Mouse (Mus musculus) heart, postnatal 10 days (tissue): ENCODE results near the gene Obsl1. TPM values are rescaled to one million over a fixed set of nuclear protein-coding genes. Genes with fewer than 3 reads are reported as not detected.

Experiments used
- DNase-seq, 2 experiments: peaks; one replicate each; pipeline ENCODE4 v3.0.0; 2021
- intact Hi-C: fragments of 180-260 bp; cut with DNase I; formaldehyde crosslinking; loops from one replicate; pipeline ENCODE4 v1.15.1; 2025
- total RNA-seq, 2 experiments: library from RNA; stranded (reverse); gene quantifications; 2 replicates each; pipeline ENCODE4 v1.2.3; 2021

Gene Obsl1
- 100 to 1,000 TPM; 171 to 173 TPM for total RNA-seq

DNA sequence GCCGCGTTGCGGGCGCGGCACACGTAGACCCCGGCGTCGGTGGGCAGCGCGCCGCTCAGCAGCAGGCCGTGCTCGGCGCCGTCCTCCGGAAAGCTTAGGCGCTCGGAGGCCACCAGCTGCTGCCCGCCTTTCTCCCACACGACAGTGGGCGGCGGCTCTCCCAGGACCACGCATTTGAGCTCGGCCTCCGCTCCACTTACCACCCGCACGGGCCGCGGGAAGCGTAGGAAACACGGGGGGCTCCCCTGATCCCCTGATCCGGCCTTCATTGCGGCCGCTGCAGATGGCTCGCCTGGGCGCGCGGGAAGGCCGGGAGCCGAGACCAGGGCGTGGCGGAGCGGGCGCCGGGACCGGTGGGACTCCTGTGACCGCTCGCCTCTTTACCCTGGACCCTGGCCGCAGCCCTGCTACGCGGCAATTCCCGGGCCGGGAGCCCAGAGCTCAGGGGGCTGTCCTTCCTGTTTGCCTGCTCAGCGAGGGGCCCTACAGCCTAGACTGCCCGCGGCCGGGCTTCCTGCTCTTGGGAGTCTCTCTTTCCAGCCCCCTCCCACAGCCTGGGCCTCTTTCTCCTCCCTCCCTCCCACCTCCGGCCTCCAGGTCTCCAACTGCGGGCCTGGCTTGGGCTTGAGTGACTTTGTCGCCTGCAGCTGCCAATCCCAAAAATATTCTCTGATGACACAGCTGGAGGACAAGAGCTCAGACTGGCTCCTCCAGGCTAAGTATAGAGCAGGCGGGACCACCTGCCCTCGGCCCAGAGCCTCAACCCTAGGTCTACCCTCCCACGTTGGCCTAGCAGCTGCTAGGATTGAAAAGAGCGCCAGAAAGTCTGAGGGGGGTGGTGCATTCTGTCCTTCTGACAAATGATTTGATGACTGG, at the start of gene Obsl1:
TSS of gene Obsl1 (minus strand) at position 497 of the 876 bp plus-strand sequence.
- peak; percentile 89 to 92 for DNase-seq
- intact Hi-C loops, result loop anchor here (1.0 to 5.0 kb wide), 3 partner anchors 15 to 53 kb away; partner anchors contain the start of genes Slc4a3 and Stk11ip

DNA sequence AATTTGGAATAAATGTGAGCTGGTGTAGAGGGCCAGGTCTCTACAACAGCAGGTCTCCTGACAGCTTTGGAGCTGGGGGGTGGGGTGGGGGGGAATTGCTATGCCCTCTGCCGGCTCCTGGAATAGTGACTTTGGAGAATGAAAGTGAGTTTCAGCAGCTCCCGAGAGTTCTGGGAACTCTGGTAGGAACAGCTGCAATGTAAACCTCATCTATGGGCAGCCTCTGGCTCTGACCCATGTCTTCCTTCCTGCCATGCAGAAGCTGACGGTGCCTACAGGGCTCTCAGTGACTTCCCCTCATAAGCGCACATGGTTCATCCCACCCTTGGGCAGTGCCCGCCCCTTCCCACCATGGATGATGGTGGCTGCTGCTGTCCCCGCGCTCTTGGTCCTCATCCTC, 49.4 kb upstream of the Obsl1 start:
- intact Hi-C loops, result no loop called here
- DNase-seq, result no peak

DNA sequence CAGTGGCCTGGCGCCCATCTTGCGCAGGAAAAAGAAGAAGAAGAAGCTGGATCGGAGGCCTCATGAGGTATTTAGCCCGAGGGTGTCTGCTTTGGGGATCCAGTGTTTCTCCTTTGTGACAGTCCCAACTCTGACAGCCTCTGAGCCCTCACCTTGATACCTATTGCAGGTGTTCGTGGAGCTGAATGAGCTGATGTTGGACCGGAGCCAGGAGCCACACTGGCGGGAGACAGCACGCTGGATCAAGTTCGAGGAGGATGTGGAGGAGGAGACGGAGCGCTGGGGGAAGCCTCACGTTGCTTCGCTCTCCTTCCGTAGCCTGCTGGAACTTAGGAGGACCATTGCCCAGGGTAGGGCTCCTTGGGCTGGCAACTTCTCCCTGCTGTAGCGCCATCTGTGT, 44.3 kb upstream of the Obsl1 start:
- intact Hi-C loops, result no loop called here
- DNase-seq, result no peak

GRCm38 (mm10) chr1:75549289-75550279, 43.3 kb upstream of the Obsl1 start:
- intact Hi-C loops, result loop anchor here (5.0 kb wide), 1 partner anchor 42 kb away; the partner anchor contains the start of genes Inha and Obsl1
- DNase-seq, result peak; percentile 85 to 89

GRCm38 (mm10) chr1:75548871-75549270, 42.6 kb upstream of the Obsl1 start:
- no peak for DNase-seq
- intact Hi-C loops, result loop anchor here (5.0 kb wide), 1 partner anchor 42 kb away; the partner anchor contains the start of genes Inha and Obsl1

DNA sequence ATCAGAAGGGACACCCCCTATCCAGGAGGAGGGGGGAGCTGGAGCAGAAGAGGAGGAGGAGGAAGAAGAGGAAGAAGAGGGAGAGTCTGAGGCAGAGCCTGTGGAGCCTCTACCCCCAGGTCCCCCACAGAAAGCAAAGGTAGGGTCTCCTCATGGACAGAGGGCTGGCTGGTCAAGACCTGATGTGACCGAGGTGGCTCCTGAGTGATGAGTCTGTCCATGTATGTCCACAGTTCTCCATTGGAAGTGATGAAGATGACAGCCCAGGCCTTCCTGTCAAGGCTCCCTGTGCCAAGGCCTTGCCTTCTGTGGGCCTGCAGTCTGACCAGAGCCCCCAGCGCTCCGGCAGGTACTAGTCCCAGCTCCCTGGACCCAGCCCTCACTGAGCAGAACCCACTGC, 41.8 kb upstream of the Obsl1 start:
- intact Hi-C loops, result loop anchor here (5.0 kb wide), 1 partner anchor 41 kb away; the partner anchor contains the start of genes Inha and Obsl1
- no peak for DNase-seq

- intact Hi-C loops, result loop anchor here (5.0 kb wide), 1 partner anchor 40 kb away; the partner anchor contains the start of genes Inha and Obsl1
- DNase-seq, result no peak
These were observed 41.1 kb upstream of the Obsl1 start for GRCm38 (mm10) chr1:75547351-75547750.

GRCm38 (mm10) chr1:75545965-75546956, 40.0 kb upstream of the Obsl1 start, which contains the start of gene Slc4a3:
Gene Slc4a3, plus strand, starts transcription at chr1:75546266.
- DNase-seq, result peak; percentile 74 to 79
- intact Hi-C loops, result loop anchor here (5.0 kb wide), 1 partner anchor 39 kb away; the partner anchor contains the start of genes Inha and Obsl1

DNA sequence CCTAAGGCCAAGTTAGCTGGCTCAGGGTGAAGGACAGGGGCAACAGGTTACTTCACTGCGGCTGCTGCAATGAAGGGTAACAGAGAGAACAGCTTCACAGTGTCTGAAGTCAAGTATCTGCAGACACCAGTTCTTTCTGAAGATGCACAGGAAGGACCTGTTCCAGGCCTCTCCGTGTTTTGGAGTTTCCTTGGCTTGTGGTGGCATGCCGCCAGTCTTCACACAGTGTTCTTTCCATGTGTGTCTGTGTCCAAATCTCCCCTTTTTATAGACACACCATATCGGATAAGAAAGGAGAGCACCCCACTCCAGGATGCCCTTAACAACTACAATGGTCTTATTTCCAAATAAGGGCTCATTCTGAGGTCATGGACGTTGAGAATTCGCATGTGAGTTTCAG, 38.1 kb upstream of the Obsl1 start:
- no peak for DNase-seq
- intact Hi-C loops, result no loop called here

GRCm38 (mm10) chr1:75541496-75541895, 35.2 kb upstream of the Obsl1 start:
- intact Hi-C loops, result no loop called here
- no peak for DNase-seq

GRCm38 (mm10) chr1:75538597-75539190, 32.4 kb upstream of the Obsl1 start:
- DNase-seq, result no peak
- intact Hi-C loops, result no loop called here

DNA sequence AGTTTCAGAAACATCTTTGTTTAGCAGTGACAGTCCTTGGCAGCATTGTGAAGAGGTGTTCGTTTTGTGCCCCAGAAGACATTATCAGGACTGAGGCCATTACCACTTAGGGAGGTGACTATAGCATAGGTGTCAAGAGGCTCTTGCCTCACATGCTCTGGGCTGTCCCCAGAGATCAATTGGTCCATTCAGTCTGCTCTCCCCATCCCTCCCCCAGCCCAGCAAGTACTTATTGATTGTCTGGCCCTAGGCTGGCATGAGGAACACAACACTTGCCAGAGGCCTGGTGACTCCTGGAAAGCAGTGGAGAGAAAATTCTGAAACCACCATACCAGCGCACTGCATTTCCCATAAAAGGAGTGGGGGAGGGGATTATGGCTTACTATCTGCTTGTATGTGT, 31.3 kb upstream of the Obsl1 start:
- DNase-seq, result no peak
- intact Hi-C loops, result no loop called here

DNA sequence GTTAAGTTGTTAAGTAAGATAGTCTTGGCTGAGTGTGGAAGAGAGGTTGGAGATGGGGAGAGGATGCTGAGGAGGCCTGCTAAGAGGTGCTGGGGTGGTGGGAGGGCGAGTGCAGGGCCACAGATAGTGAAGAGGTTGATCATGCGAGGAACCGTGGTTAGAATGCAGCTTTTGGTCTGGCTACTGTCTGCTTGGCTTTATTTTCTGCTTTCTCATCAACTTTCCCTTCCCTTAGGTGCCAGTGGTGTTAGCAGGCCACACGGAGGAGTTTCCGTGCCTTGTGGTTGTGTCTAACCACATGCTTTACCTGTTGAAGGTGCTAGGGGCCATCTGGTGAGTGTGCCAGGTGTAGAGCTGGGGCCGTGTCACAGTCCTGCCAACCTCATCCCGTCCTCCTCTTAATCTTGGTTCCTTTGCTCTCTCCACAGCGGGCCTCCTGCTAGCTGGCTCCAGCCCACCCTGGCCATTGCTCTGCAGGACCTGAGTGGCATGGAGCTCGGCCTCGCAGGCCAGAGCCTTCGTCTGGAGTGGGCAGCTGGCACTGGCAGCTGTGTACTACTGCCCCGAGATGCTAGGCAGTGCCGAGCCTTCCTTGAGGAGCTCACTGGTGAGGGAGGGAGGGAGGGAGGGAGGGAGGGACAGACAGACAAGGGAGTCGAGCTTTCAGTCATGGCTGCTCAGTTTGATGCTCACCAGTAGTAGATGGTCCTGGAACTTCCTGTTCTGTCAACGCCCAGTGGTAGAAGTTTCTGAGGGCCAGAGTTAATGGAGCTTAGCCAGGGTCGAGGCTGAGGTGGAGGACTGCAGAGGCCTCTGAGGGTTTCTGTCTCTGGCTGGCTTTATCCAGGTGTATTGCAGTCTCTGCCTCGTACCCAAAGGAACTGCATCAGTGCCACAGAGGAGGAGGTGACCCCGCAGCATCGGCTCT, 27.3 kb upstream of the Obsl1 start:
- intact Hi-C loops, result no loop called here
- DNase-seq, result no peak

DNA sequence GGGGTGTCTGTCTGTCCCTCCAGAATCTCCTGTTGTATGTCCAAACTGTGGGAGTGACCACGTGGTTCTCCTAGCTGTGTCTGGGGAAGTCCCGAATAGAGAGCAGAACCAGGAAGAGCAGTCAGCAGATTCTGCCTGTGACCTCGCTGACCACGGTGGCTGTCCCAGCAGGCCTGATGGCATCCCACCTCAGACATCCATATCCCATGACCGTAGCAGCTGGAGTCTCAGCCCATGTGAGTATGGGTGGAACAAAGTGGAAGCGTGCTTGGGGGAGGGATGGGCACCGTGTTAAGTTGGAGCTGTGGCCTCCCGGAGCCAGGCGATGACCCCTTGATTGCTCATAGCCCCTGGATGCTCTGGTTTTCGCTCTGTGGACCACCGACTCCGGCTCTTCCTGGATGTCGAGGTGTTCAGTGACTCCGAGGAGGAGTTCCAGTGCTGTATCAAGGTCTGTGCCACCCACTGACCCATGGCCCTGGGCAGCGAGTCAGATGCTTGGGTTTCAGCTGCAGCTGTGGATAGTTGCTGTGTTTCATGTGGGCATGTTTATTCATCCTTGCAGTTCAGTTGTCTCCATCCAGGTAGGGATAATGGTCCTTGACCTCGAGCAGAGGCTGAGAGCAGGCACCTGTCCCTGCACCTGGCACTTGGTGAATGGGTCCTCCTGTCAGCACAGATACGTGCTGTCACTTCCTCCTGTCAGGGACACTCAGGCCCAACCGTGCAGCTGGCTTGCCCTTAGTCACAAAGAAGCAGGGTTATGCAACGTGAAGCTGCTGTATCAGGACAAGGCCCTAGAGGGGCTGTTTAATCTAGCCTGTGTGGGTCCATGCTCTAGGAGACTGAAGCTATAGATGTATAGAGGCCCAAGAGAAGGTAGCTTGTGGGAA, 26.3 kb upstream of the Obsl1 start:
- DNase-seq, result no peak
- intact Hi-C loops, result no loop called here

DNA sequence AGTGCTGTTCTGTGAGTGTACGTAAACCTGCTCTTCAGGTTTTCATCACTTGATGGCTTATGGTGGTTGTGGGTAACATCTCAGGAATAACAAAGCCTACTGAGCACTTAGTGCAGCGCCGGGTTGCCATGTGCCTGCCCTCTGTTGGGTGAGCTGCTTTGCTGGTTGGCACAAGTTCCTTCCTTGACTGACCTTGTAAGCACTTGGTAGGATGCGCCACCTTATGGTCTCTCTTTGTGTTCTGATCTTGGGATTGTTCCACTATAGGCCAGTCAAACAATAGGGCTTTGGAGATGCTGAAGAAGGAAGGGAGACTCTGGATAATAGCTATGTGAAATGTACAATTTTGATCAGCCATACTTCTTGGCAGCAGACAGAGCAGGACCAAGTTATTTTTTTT, 24.3 kb upstream of the Obsl1 start:
- intact Hi-C loops, result no loop called here
- DNase-seq, result peak in 1 of 2 experiments; percentile 28

- no peak for DNase-seq
- intact Hi-C loops, result no loop called here
These were observed 18.4 kb upstream of the Obsl1 start for GRCm38 (mm10) chr1:75524679-75525078.
